Mouse (Mus musculus) cerebellum, postnatal 14 days (tissue): ENCODE measurements around the gene Tbata.
A peak's percentile ranks its signal among the peaks of the same experiment; 100 is the strongest.

ENCODE experiments used
- DNase-seq, 2 experiments: peaks; one replicate each; pipeline ENCODE4 v3.0.0; 2021; ENCODE audit warnings: mixed read lengths in 2 of 2

Gene Tbata

GRCm38 (mm10) chr10:61171654-61172053 is at the start of gene Tbata:
Tbata (plus strand) TSS chr10:61171954.
- DNase-seq: no peak

DNA sequence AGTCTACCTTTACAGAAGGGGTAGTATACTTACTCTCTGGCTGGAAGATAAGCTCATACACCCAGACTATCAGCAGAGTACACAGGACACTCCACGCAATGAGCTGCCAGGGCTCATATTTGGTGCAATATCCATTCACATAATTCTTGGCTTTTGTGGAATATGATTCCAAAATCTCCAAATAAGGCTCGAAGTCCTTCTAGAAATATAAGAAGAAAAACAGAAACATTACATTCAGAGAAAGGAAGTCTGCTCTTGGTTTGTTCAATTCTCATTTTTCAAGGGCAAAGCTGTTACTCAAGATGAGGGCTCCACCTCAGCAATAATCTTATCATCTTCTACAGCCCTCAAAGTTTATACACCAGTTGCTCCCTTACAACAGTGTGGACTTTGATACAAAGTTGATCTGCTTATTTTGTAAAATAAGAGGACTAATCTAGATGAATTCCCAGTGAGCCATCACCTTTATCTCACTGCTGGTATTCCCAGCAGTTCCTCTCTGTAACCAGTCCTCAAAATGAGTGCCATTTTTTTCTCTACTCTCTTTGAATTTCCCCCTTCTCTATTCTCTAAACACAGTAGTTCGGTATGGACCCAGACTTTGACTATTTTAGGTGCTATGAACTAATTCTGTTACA is 48.4 kb upstream of the Tbata start:
- DNase-seq: no peak

DNA sequence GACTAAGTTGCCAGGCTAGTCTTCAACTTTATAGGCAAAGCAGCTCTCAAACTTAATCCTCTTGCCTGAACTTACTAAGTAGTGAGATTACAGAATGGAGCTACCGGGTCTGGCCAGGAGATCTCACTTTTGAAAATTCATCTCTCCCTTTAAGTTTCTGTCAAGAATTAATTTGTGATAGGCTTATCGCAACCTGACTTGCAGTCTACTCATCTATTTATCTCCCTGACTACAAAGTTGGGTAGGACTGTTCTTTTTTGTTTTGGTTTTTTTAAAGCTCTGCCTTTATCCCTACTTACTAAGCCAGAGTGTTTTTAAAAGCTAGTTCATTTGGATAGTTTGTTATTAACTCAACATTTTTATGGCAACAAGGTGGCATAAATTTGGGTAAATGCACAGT is 47.3 kb upstream of the Tbata start:
- DNase-seq: no peak

- no peak for DNase-seq
Observed at GRCm38 (mm10) chr10:61128701-61129365, 42.9 kb upstream of the Tbata start.

GRCm38 (mm10) chr10:61130959-61131358 is 40.8 kb upstream of the Tbata start:
- DNase-seq: peak; percentile 54 to 63

DNA sequence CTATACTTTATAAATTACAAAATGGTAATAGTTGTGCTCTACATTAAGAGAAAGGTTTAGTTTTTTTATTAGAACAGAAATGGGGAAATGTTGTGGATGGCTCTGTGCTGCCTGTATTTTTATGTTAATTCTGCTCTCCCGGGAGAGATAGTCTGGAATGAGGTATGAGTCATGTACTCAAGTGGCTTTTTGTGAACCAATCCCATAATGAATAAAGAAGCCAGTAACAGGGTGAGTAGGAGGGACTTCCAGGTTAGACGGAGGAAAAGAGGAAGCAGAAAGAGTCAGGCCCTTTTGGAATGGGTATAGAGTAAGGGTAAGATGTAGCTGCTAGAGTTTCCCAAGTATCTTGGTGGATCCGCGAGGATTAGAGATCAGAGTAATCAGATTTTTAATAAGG is 37.7 kb upstream of the Tbata start:
- DNase-seq: no peak

DNA sequence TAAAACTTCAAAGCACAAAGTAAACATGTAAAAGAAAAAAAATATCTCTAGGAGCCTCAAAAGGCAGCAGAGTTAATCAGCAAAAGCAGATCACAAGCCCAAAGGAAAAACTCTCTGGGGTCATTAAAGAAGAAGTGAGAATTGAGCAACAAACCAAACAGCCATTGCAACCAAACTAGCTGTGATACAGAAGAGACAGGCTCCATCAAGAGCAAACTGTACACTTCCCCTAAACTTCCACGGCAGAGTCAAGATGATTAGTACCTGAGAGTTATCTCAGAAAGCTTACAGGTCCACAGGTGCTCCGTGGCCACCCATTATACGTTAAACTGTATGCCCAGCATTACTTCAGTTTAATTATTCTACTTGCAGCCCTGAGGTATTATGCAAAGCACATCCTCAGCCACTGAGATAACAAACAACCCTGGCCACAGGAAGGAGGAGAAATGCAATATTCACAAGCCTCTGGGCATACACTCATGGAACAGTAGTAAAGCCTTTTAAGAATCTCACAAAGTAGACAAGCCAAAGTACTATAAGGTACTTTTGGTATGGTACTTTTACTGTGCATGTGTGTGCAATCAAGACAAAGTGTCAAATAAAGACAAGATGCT is 36.4 kb upstream of the Tbata start:
- no peak for DNase-seq

GRCm38 (mm10) chr10:61137567-61137966 is 34.2 kb upstream of the Tbata start:
- no peak for DNase-seq

DNA sequence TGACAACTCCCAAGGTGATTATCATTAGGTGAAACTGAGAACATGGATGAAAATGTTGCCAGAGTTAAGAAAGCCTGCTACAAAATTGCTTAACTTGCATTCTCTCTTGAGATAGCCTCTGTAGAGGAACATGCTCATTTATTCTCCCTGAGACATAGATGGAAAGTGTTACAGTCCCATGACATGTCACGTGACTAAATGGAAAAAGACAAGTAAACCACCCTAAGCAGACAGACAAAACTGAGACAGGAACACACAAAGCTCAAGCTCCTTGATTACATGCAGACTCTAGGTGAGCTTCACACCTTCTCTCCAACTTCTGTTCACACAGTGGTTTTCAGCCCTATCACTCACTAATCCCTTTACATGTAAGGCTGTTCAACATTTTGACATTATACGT is 28.4 kb upstream of the Tbata start:
- DNase-seq: no peak

- DNase-seq: no peak
Observed at GRCm38 (mm10) chr10:61145766-61146118, 26.0 kb upstream of the Tbata start.

DNA sequence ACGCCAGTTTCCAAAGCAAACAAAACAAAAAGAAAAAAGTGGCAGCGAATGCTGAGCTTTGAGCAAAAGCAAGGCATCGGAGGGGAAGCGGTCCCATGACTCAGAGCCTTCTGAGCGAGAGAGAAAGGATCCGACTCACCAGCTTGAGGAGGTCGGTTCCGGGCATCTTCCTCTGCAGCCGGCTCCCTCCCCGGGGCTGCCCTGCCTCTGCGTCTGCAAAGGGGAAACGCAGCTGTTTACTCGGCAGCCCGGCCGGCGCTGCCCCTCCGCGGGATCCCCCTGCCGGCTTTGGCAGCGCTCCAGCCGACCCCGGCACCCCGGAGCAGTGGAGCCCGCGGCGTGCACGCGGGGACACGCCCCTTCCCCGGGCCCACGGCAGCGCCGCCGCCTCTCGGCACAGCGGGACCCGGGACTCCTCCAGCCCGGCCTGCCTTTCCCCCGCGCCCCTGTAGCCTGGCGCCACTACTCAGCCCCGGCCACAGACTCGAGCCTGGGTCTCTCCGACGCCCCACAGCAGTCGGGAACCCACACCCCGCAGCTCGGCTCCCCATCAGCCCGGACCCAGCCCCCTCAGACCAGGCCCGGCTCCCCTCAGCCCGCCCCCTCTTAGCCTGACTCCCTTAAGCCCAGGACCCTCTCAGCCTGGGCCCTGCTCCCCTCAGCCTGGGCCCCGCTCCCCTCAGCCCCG is 25.5 kb upstream of the Tbata start:
- DNase-seq: peak; percentile 64

GRCm38 (mm10) chr10:61146807-61147156 is 25.0 kb upstream of the Tbata start:
- DNase-seq: peak in 1 of 2 experiments; percentile 43

- peak; percentile 94 for DNase-seq
Observed at GRCm38 (mm10) chr10:61147157-61148040, 24.4 kb upstream of the Tbata start, which contains the start of gene Sgpl1. Sgpl1 (minus strand) TSS chr10:61147703.

GRCm38 (mm10) chr10:61149476-61149875 is 22.3 kb upstream of the Tbata start:
- no peak for DNase-seq

DNA sequence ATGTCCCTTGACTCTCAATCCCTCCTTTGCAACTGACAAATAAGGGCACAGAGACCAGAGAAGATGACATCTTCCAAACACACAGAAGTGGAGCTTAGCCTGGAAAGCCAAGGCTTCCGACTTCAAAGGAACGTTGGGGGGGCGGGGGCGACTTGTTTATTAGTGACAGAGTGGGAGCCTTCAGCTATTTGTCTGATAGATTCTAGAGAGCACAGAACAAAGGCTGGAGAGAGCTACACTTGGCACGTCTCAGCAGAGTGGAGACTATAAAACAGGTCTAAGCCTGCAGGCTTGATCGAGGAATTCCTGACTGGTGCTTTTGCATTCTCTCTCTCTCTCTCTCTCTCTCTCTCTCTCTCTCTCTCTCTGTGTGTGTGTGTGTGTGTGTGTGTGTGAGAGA is 21.1 kb upstream of the Tbata start:
- DNase-seq: no peak

DNA sequence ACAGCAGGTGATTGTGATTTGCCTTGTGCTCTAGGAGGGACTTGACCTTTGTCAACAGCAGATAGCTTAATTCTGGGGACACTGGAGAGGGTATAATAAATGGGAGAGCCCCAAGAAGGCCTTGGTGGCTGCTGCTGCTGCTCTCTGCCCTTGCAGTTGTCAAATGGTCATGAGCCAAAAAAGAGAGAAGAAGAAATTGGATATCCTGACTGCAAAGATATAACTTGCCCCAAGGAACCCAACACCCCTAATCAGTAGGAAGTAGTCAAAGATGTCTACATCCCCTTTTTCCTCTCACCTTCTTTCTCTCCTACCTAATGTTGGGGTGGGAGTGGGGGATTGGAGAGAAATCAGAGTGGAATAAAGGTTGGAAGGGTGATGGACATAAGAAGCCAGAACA is 19.6 kb upstream of the Tbata start:
- no peak for DNase-seq

DNA sequence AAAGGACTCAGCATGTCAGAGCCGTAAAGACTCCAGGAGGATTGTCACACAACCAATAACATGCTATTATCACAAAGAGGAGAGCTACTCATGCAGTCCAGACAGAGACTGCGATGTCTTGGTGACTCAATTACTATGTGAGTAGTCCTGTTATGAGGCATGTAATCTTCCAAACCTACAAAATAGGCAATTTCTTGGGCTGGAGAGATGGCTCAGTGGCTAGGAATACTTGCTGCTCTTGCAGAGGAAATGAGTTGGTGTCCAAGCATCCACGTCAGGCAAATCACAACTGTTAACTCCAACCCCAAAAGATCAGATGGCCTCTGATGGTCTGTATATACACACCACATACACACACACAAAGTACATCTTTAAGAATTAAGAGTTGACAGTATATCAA is 16.1 kb upstream of the Tbata start:
- DNase-seq: no peak

DNA sequence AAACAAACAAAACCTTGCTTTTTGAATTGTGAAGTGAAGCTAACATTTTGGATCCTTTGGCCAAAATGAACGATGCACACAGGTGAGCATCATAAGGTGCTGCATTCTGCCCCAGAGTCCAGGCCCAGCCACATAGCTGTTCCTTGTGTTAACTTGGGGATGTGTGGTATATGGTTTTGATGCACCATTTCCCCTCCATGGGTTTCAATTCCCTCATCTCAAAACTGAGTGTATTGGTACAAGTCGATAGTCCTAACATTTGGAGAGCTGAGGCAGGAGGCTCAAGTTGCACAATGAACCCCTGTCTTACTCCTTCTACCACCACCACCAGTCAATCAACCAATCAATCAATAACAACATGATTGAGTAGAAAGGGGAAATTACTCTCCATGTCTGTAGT is 15.3 kb upstream of the Tbata start:
- no peak for DNase-seq

DNA sequence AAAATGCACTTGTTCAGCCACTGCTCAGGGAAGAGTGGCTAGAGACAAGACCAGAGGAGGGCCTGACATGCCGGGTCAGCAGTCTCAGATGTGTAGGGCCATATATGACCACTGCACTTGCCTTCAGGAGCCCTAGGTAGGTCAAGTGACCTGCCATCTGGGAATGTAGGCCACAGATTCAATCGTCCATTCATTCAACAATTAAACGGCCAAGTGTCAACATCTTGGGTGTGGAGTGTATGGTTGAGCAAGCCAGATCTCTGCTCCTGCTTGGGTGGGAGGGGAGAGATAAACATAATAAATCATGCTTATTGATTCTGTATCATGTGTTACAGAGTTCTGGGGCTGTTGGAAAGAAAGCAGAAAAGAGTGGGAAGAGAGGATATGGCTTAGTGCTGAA is 13.2 kb upstream of the Tbata start:
- DNase-seq: no peak

DNA sequence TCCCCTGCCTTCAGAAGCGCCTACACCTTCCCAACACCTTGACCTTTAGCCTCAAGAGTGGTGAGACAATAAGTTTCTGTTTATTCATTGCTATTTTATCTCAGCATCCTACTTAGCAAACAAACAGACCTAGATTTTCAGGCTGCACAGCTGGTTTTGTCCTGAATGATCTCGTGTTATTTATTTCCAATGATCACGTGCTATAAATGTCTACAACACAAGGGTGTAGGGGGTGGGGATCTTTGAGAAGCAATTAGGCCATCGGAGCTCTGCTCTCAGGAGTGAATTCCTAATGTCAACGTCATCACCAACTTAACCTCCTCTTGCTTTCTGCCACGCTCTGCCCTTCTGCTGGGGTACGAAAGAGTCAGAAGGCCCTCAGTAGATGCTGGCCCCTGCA is 11.7 kb upstream of the Tbata start:
- no peak for DNase-seq

DNA sequence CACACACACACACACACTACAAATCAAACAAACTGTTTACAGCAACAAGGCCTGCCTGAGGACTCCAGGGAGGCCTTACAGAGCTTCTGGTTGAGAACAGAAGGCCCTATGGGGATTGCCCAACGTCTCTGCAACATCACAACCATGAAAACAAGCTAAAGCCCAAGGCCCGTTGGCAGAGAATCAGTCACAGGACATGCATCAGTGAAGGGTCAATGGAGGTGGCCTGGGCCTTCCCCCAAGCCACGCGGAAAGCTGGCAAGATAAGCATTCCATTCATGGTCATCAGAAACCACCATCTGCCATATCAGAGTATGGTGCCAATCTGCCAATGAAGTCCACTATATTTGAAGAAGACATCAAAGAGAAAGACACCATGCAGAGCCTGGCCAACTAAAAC is 11.1 kb upstream of the Tbata start:
- DNase-seq: peak; percentile 58 to 75

DNA sequence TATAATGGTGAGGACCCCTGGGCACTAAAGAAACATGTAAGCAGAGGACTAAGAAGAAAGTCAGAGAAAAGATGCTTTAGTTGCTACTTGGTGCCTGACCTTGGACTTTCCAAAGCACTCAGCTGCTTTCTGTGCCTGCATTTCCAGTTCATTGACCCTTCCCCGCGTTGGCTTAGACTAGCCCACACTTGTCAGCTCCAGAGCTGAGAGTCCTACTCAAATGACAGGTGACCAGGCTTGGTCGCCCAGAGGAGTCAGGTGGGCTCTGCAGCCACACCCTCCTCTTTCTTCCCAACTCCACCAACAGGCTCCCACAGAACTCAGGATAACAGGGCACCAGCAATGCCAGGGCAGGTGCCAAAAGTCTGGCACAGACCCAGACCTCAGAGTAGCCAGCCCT is 9.4 kb upstream of the Tbata start:
- DNase-seq: peak in 1 of 2 experiments; percentile 40
